In genomic region chr5:114134091-114134534, GRCm38 (mm10) we compare ENCODE assay signal across 7 mouse cellular contexts. TPM values are rescaled to one million over a fixed set of nuclear protein-coding genes. Genes with fewer than 3 reads are reported as not detected.
DNase-seq lines count a peak whose midpoint lies in the region; ATAC-seq and TF ChIP-seq lines count a peak whose summit lies in the region.

No protein-coding gene starts in this region.

- no peak overlapping the region for H3K4me2 ChIP-seq in midbrain, embryonic 11.5 days
- peak overlapping the region; percentile 32 for H3K4me2 ChIP-seq in heart, embryonic 14.5 days (ENCODE audit: low read length)
- peak overlapping the region; percentile 14; the same call in 1 of the 2 replicates for H3K4me2 ChIP-seq in liver, embryonic 14.5 days (ENCODE audit: low read depth)

- H3K36me3 ChIP-seq in midbrain, embryonic 10.5 days, result peaks cover 66% of the 10 kb centered on the region
- peaks cover 8% of the 10 kb centered on the region; the same call in 1 of the 2 replicates for H3K36me3 ChIP-seq in midbrain, embryonic 11.5 days (ENCODE audit: control insufficient read depth, insufficient read depth, low read length)
- peaks cover 24% of the 10 kb centered on the region for H3K36me3 ChIP-seq in heart, embryonic 14.5 days (ENCODE audit: control insufficient read depth, insufficient read depth, low read length)
- H3K36me3 ChIP-seq in liver, embryonic 14.5 days (replicated peaks; ENCODE audit: control insufficient read depth, insufficient read depth, low read depth), result peaks cover 9% of the 10 kb centered on the region

- WGBS in midbrain, embryonic 10.5 days, result 67% methylated on average over 6 of the region's 6 CpGs
- 71% methylated on average over 6 of the region's 6 CpGs for WGBS in midbrain, embryonic 11.5 days
- 30% methylated on average over 6 of the region's 6 CpGs for WGBS in heart, embryonic 14.5 days
- WGBS in liver, embryonic 14.5 days (ENCODE audit: insufficient replicate concordance), result 10% methylated on average over 6 of the region's 6 CpGs

- H3K27ac ChIP-seq in midbrain, embryonic 10.5 days (replicated peaks), result no peak overlapping the region
- no peak overlapping the region for H3K27ac ChIP-seq in midbrain, embryonic 11.5 days (ENCODE audit: low read depth, low read length)
- H3K27ac ChIP-seq in heart, embryonic 14.5 days (replicated peaks in 1 of 2; ENCODE audit: control insufficient read depth in 1 of 2, insufficient read depth in 1 of 2, low read depth in 2 of 2, low read length in 2 of 2), result peak overlapping the region; percentile 73 to 80
- H3K27ac ChIP-seq in liver, embryonic 14.5 days, result no peak overlapping the region

- TF ChIP-seq CTCF in liver, embryonic 14.5 days (IDR thresholded peaks at IDR 0.05; ENCODE audit: low read depth), result peak; percentile 84

- H3K9ac ChIP-seq in midbrain, embryonic 11.5 days (ENCODE audit: low read length), result no peak overlapping the region
- H3K9ac ChIP-seq in heart, embryonic 14.5 days (ENCODE audit: low read length), result peak overlapping the region; percentile 55; the same call in 1 of the 2 replicates
- no peak overlapping the region for H3K9ac ChIP-seq in liver, embryonic 14.5 days (replicated peaks)

- H3K4me3 ChIP-seq in midbrain, embryonic 10.5 days, result no peak overlapping the region
- no peak overlapping the region for H3K4me3 ChIP-seq in midbrain, embryonic 11.5 days (ENCODE audit: low read depth, low read length)
- H3K4me3 ChIP-seq in heart, embryonic 14.5 days (ENCODE audit: control insufficient read depth in 1 of 2, insufficient read depth in 1 of 2, low read depth in 1 of 2, low read length in 2 of 2), result no peak overlapping the region
- no peak overlapping the region for H3K4me3 ChIP-seq in liver, embryonic 14.5 days (ENCODE audit: insufficient read depth in 1 of 2, low read depth in 2 of 2, low read length in 2 of 2)

- H3K27me3 ChIP-seq in midbrain, embryonic 10.5 days (ENCODE audit: low read depth, poor library complexity, severe bottlenecking), result no peaks in the 10 kb centered on the region
- no peaks in the 10 kb centered on the region for H3K27me3 ChIP-seq in midbrain, embryonic 11.5 days (ENCODE audit: control insufficient read depth, insufficient read depth, low read length)
- no peaks in the 10 kb centered on the region for H3K27me3 ChIP-seq in heart, embryonic 14.5 days (ENCODE audit: control insufficient read depth, insufficient read depth, low read length)
- no peaks in the 10 kb centered on the region for H3K27me3 ChIP-seq in liver, embryonic 14.5 days (ENCODE audit: control insufficient read depth, insufficient read depth, low read length)

- peaks cover 53% of the 10 kb centered on the region for H3K4me1 ChIP-seq in midbrain, embryonic 10.5 days
- peaks cover 24% of the 10 kb centered on the region for H3K4me1 ChIP-seq in midbrain, embryonic 11.5 days (ENCODE audit: control insufficient read depth, insufficient read depth, low read length)
- H3K4me1 ChIP-seq in heart, embryonic 14.5 days (ENCODE audit: control insufficient read depth in 2 of 2, insufficient read depth in 2 of 2, low read length in 2 of 2), result peaks cover 34 to 60% of the 10 kb centered on the region in 2 experiments
- H3K4me1 ChIP-seq in liver, embryonic 14.5 days (replicated peaks; ENCODE audit: control insufficient read depth in 2 of 2, insufficient read depth in 2 of 2, low read length in 1 of 2), result peaks cover 9 to 23% of the 10 kb centered on the region in 2 experiments

- peak; percentile 66 for TF ChIP-seq EP300 in liver, embryonic 14.5 days (IDR thresholded peaks at IDR 0.05; ENCODE audit: low read depth)

- no peak for ATAC-seq in midbrain, embryonic 11.5 days (ENCODE audit: low FRiP score)
- no peak for ATAC-seq in heart, embryonic 14.5 days (ENCODE audit: insufficient number of reproducible peaks, insufficient read depth, low FRiP score, low read depth)
- peak; percentile 31 for ATAC-seq in liver, embryonic 14.5 days (ENCODE audit: insufficient read depth)

- H3K9me3 ChIP-seq in midbrain, embryonic 10.5 days (replicated peaks), result no peaks in the 10 kb centered on the region
- no peaks in the 10 kb centered on the region for H3K9me3 ChIP-seq in midbrain, embryonic 11.5 days (ENCODE audit: control insufficient read depth, low read length)
- no peaks in the 10 kb centered on the region for H3K9me3 ChIP-seq in heart, embryonic 14.5 days (ENCODE audit: control insufficient read depth, low read length)
- no peaks in the 10 kb centered on the region for H3K9me3 ChIP-seq in liver, embryonic 14.5 days (ENCODE audit: control insufficient read depth, low read length)

- DNase-seq in midbrain, embryonic 10.5 days (ENCODE audit: low spot score), result peak; percentile 27
- no peak for DNase-seq in midbrain, embryonic 11.5 days (ENCODE audit: low spot score, missing footprints)
- peak; percentile 74 for DNase-seq in ZHBTc4 (ENCODE audit: low read depth, low spot score)
- peak; percentile 50 to 51 for DNase-seq in cerebellum, postnatal 4 days (ENCODE audit: low spot score in 2 of 2)
- peak in 2 of 3 experiments; percentile 53 to 58 for DNase-seq in liver, embryonic 14.5 days (ENCODE audit: low read depth in 3 of 3, low spot score in 3 of 3)
- peak; percentile 73 to 84 for DNase-seq in spleen, postnatal 4 days (ENCODE audit: low spot score in 2 of 2)

RNA-seq across cellular contexts. Expression of gene Ung, which starts 3.9 kb away (rescaled TPM):
- 58.9 and 67.5 TPM in 2 replicates for polyA plus RNA-seq in midbrain, embryonic 10.5 days (2016; fragmentation: Nextera tagmentation; extraction: Ambion mirVana)
- polyA plus RNA-seq in midbrain, embryonic 11.5 days (2014; fragmentation: Nextera tagmentation; extraction: Ambion mirVana), result 30.0 and 35.1 TPM in 2 replicates
- polyA plus RNA-seq in heart, embryonic 14.5 days (2014; fragmentation: Nextera tagmentation; extraction: Ambion mirVana), result 28.3 and 34.1 TPM in 2 replicates
- 13.1 and 13.3 TPM in 2 replicates for polyA plus RNA-seq in liver, embryonic 14.5 days (2012; rRNA removed)
- polyA plus RNA-seq in liver, embryonic 14.5 days (2014; fragmentation: Nextera tagmentation; extraction: Ambion mirVana), result 11.0 and 11.4 TPM in 2 replicates

RNA-seq across cellular contexts. Expression of gene Alkbh2, which starts 6.1 kb away (rescaled TPM):
- polyA plus RNA-seq in midbrain, embryonic 10.5 days (2016; fragmentation: Nextera tagmentation; extraction: Ambion mirVana), result 12.2 and 12.8 TPM in 2 replicates
- polyA plus RNA-seq in midbrain, embryonic 11.5 days (2014; fragmentation: Nextera tagmentation; extraction: Ambion mirVana), result 13.8 and 14.0 TPM in 2 replicates
- 9.1 and 9.8 TPM in 2 replicates for polyA plus RNA-seq in heart, embryonic 14.5 days (2014; fragmentation: Nextera tagmentation; extraction: Ambion mirVana)
- 3.3 and 3.9 TPM in 2 replicates for polyA plus RNA-seq in liver, embryonic 14.5 days (2012; rRNA removed)
- 4.5 and 5.7 TPM in 2 replicates for polyA plus RNA-seq in liver, embryonic 14.5 days (2014; fragmentation: Nextera tagmentation; extraction: Ambion mirVana)

RNA-seq across cellular contexts. Expression of gene Acacb, which starts 12.2 kb away (rescaled TPM):
- polyA plus RNA-seq in midbrain, embryonic 10.5 days (2016; fragmentation: Nextera tagmentation; extraction: Ambion mirVana), result 2.6 and 3.3 TPM in 2 replicates
- 1.6 and 1.7 TPM in 2 replicates for polyA plus RNA-seq in midbrain, embryonic 11.5 days (2014; fragmentation: Nextera tagmentation; extraction: Ambion mirVana)
- polyA plus RNA-seq in heart, embryonic 14.5 days (2014; fragmentation: Nextera tagmentation; extraction: Ambion mirVana), result 12.1 and 13.7 TPM in 2 replicates
- 0.22 and 0.29 TPM in 2 replicates for polyA plus RNA-seq in liver, embryonic 14.5 days (2012; rRNA removed)
- polyA plus RNA-seq in liver, embryonic 14.5 days (2014; fragmentation: Nextera tagmentation; extraction: Ambion mirVana), result 0.20 and 0.44 TPM in 2 replicates

RNA-seq across cellular contexts. Expression of gene Svop, which starts 42.7 kb away (rescaled TPM):
- polyA plus RNA-seq in midbrain, embryonic 10.5 days (2016; fragmentation: Nextera tagmentation; extraction: Ambion mirVana), result 8.9 and 17.7 TPM in 2 replicates
- polyA plus RNA-seq in midbrain, embryonic 11.5 days (2014; fragmentation: Nextera tagmentation; extraction: Ambion mirVana), result 21.2 TPM in 2 replicates
- 0.11 TPM in 1 of 2 replicates, not detected in the other for polyA plus RNA-seq in heart, embryonic 14.5 days (2014; fragmentation: Nextera tagmentation; extraction: Ambion mirVana)
- 0.11 TPM in 1 of 2 replicates, not detected in the other for polyA plus RNA-seq in liver, embryonic 14.5 days (2012; rRNA removed)
- 0.06 TPM in 1 of 2 replicates, not detected in the other for polyA plus RNA-seq in liver, embryonic 14.5 days (2014; fragmentation: Nextera tagmentation; extraction: Ambion mirVana)

Comparison
In these comparisons a context has a peak if more than half of its experiments do, and no peak if none do; other contexts are left out.
1. H3K27ac ChIP-seq: peak in heart, embryonic 14.5 days (2 of 2); none in midbrain, embryonic 10.5 days (single experiment), midbrain, embryonic 11.5 days (single experiment) and liver, embryonic 14.5 days (single experiment).